Mouse (Mus musculus): ENCODE results near the gene Arpc4.

Gene Arpc4

DNA sequence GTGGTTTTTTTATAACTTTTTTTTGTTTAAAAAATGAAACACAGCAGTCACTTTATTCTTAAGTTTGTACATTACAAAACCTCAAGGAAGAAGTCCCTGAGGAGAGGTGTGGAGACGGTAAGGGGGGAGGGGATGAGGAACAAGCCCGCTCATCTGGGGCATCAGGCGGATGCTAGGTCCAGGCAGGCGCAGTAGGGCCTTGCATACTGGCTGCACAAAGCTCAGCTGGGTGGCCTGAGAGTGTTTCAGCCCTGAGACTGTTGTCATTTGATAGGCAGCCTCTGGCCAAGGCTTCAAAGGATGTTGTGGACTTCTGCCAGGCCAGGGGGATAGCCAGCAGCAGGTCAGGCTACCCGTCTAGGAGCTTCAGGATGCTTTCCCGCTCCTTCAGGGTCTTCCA lies 11.3 kb upstream of the Arpc4 start:
- no peak for DNase-seq (ENCODE audit: low spot score)

DNA sequence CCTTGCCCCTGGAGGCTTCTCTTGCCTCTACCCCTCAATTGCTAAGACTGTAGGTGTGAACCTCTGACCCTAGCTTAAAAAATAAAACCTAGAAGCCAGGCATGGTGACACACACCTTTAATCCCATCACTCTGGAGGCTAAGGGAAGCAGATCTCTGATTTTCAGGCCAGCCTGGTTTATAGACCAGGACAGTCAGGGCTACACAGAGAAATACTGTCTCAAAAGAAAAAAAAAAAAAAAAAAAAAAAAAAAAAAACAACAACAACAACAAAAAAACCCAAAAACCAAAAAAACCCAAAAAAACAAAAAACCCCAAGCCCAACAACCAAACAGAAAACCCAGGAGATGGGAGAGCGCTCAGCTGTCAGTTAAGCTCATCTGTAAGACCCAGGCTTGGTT lies 10.3 kb upstream of the Arpc4 start:
- no peak for DNase-seq (ENCODE audit: low spot score)

DNA sequence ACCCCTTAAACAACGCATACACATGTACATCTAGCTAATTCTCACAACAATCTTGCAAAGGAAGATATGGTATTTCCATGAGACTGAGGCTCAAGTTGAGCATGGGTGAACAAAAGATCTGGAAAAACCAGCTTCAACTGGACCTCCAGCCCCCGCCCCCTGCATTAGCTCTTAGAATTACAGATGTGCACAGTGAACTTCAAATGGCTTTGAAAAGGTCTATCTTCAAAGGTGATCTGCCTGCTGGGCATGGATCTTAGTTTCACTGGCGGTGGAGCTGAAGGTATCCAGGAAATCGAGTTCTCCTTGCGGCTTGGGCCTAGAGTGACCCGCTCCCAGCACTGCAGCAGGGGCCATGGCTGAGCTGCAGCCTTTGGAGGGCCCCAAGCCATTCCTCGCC lies 9.8 kb upstream of the Arpc4 start:
- DNase-seq (ENCODE audit: low spot score), result no peak

DNA sequence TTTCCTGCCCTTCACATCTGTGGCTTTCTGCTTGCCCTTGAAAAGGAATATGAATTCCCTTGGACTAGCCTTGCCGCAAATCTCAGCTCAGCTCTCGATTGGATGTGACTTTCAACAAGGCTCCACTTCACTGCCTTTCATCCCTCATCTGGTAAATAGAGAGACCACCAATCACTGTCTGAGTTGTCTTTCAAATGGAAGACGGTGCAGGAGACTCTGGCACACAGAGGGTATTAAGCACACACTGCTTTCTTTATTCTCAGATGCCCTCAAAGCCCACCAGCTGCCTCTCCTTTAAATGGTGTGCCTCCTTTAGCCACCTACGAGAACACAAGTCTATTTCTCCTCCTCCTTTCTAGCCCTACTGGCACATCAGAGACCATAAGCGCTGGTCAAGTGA lies 9.3 kb upstream of the Arpc4 start:
- DNase-seq (ENCODE audit: low spot score), result no peak

DNA sequence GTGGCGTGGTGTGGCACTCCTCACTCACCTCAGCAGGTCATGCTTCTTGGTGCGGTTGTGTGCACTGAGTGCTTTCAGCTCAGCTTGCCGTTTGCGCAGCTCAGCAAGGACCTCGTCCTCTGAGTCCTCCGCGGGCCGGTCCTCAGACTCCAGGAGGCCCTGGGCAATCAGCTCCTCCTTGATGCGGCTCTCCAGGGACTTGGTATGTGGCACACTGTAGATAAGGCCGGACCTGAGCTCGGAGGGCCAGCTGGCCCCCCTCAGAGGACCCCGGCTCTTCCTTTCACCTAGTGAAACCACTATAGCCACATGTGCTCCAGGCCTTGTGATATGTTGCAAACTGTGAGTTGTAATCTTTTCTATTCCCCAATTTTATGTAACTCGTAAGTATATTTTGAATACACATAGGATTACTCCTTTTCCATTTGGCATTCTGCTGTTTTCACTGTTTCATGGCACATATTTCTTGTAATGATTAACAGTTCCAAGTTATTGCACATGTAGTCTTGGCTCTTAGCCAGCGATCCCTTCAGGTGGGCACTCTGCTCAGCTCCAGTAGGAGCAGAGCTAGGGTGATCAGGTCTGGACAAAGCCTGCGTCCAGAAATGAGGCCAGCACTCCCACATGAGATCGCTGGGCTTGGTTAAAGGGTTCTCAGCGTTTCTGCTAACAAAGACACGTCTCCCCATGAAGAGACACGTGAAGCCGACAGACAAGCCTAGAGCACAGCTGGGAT lies 7.6 kb upstream of the Arpc4 start:
- no peak for DNase-seq (ENCODE audit: low spot score)

DNA sequence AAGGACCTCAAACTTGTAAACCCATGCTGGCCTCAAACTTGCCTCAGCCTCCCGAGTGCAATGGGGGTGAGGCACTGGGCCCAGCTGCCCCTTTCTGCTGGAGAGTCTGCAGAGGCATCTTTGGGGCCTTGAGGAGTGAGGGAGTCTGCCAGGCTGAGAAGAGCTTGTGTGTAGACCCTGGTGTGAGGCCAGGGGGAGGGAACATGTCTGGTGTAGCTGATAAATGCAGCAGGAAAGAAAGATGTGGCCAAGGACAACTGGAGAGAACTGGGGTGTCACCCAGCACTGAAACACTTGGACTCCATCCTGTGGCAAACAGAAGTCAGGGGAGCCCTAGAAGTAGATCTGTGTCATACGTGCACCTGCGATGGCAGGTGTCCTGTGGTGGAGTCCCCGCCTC lies 4.4 kb upstream of the Arpc4 start:
- DNase-seq (ENCODE audit: low spot score), result no peak

DNA sequence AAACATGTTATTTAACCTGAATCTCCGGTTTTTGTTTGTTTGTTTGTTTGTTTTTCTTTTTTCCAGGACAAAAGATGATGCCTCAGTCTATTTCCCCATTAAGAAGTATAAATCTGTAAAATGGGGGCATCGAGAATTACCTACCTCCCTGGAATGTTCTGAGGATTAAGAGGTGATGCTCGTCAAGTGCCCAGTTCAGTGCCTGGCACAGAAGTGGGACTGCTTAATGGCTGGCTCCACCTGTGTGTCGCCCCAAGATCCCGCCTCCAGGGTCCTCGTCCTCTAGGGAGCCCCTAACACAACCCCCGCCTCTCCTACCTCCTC lies 781 bp upstream of the Arpc4 start:
- DNase-seq (ENCODE audit: low spot score), result no peak

DNA sequence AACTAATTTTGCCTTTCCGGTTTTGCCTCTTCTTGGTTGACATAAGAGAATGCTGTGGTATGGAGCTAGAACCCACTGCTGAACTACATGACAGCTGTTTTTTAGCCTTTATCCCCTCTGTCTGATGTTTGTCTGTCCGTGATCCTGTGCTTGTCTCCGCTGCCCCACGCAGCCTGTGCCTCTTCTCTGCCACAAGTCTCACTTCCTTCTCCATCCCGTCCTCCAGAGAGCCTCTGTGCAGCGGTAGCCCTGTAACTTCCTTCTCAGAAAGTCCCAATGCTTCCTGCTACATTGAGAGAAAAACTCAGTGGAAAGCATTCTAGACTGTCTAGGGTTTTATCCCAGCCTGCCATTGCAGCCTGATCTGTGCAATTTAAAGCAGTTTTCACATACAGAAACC lies 1.3 kb downstream of the Arpc4 start:
- no peak for DNase-seq (ENCODE audit: low spot score)

DNA sequence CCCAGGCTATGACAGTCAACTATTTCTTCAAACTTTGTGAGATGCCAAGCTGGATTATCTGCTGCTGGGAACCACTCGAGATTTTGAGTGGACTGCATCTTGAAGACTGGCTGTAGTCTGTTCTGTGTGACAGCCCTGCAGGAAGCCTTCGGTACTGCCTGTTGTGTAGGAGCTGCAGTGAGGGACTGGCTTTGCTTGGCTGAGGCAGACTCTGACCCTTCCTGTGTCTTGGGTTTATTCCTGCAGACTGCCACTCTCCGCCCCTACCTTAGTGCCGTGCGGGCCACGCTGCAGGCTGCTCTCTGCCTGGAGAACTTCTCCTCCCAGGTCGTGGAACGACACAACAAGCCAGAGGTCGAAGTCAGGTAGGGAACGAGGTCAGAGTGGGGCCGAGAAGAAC lies 2.6 kb downstream of the Arpc4 start:
- DNase-seq (ENCODE audit: low spot score), result no peak

DNA sequence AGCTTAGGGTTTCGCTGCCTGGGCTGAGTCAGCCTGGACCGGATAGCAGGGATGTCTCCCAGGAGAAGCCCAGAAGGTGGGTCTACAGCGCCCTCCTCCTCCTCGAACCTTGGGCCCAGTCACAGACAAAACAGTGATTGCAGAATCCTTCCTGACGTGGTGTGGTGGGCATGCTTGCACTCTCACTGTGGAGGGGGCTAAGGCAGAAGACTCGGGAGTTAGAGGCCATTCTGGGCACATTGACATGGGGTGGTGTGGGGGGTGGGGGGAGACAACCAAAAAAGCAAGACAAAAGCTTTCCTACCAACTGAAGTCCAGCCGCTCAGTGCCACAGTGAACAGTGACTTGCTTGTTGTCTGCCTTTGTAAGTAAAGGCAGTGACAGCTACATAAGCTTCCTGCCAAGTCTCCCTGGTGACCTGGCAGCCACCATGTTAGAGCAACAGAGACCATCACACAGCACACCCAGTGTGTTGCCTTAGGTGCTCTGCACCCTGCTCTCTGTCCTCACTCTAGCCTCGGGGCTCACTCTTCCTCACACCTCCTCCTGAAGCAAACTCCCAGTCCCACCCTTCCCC lies 6.5 kb downstream of the Arpc4 start:
- no peak for DNase-seq (ENCODE audit: low spot score)

DNA sequence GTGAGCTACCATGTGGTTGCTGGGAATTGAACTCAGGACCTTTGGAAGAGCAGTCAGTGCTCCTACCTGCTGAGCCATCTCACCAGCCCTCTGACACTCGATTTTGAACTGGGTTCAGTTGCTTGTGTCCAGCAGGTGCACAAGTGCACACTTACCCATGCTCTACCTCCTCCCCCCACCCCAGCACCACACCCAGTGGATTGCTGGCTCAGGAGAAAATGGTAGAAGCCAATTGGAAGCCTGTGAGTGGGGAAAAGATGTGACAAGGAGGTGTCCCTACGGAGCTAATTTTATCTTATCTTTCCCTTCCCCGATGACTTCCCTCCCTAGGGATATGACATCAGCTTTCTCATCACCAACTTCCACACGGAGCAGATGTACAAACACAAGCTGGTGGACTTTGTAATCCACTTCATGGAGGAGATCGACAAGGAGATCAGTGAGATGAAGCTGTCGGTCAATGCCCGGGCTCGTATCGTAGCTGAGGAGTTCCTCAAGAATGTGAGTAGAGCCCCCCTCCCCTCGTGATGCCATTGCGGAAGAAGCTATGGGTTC lies 7.3 kb downstream of the Arpc4 start:
- DNase-seq (ENCODE audit: low spot score), result no peak

DNA sequence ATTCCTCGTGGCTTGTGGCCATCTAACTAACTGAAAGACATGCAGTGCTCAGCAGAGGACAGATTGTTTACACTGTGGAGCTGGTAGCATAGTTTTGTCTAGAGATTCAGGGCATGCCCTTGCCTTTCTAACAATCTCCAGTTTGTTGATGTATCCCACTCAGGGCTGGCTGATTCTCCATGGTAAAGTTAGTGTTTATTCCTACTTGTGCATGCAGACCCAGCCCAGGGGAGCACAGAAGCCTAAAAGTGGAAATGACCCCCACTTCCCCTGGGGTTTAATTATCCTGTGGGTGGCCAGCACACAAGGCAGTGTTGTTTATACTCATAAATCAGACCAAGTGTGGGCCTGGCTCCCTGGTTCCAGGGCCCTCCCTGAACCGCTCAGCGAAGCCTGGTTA lies 8.1 kb downstream of the Arpc4 start:
- DNase-seq (ENCODE audit: low spot score), result no peak

DNA sequence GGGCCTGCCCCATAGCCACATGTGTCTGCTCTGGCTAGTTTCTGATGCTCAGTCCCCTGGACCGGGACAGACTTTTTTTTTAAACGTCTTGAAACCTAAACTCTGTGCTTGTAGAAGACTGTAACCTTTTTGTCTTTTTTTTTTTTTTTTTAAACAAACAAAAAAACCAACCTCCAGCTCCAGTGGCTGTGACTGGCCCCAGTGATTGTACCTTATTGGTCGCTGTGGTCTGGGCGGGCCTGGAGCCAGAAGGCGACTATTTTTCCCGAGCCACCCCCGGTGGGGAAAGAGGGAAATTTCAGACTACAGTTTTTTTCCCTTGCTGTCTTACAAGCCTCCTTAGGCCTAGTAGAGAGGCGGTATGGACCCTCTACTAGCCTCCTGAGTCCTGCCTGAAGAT lies 11.0 kb downstream of the Arpc4 start, which contains the start of gene Ttll3:
Ttll3 (plus strand) TSS at position 301 of the 400 bp plus-strand sequence.
- no peak for DNase-seq (ENCODE audit: low spot score)

DNA sequence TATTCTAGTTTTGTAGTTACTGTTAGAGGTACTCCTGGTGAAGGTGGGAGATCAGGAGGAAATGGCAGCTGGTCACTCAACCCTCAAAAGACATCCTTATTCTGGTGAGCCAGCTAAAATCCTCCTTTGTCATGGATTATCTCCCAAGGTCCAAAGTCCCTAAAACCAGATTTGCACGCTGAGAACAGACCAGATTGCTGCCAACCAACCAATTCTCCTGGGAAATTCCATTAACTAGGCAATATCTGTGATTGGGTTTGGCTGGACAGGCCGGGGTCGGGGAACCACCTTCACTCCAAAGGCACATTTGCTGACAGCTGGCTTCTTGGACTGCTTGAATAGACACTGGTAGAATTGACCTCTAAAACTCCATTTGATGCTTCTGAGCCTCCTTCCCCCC lies 12.8 kb downstream of the Arpc4 start:
- DNase-seq (ENCODE audit: low spot score), result no peak

DNA sequence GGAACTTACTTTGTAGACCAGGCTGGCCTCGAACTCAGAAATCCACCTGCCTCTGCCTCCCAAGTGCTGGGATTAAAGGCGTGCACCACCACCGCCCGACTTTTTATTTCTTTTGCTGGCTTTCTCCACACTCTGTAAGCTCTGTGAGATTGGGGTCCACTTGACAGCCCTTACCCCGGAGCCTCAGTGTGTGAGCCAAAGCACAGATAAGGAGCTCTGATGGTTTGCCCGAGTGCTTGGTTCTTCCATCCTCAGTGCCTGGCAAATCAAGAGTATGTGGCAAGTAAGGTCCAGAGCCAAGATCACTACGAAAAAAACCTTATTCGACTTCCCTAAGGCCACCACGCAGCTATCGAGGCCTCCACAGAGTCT lies 14.1 kb downstream of the Arpc4 start:
- no peak for DNase-seq (ENCODE audit: low spot score)

DNA sequence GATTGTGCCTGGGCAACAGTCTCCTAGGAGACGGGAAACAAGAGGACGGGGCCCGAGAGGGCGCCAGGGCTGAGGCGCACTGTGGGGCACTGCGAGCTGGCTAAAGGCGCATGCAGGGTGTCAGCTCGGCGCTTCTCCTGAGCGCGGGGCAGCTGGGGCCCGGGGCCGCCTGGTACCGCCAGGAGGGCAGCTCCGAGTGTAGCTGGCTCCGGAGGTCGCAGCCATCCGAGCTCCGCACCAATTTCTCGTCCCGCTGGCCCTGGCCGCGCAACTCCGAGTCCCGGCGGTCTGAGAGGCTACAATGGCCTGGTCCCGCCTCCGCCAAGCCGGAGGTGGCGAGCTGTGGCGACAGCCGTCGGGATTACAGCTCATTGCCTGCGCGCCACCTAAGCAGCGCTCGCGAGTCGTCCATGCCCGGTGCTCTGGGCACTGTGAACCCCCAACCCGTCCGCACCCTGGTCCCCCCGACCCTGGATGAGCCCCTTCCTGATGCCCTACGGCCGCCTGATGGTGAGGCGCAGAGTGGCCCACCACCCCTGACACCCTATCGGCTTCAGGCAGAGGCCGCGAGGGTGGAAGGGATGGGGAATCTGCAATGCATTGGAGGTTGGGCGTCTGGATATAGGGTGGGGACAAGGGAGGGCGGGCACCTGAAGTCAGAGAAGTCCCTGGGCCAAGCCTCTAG lies 14.6 kb downstream of the Arpc4 start:
- DNase-seq (ENCODE audit: low spot score), result no peak

DNA sequence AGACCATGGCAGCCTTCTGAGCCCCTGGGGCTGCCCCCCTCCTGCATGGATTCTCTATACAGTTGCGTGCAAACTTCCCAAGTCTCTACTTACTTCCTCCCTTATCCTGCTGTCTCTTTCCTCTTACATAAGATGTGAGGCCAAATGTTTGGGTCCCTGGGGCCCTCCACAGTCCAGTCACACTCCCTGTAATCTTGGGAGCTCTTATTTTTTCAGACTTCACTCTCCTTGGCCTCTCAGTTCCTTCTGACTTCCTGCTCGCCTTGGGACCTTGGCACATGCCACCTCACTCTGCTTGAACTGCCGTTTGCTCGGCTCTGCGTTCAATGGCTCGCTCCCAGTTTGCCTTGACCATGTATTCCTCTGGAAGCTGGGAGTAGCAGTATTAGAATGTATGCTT lies 16.0 kb downstream of the Arpc4 start:
- no peak for DNase-seq (ENCODE audit: low spot score)

DNA sequence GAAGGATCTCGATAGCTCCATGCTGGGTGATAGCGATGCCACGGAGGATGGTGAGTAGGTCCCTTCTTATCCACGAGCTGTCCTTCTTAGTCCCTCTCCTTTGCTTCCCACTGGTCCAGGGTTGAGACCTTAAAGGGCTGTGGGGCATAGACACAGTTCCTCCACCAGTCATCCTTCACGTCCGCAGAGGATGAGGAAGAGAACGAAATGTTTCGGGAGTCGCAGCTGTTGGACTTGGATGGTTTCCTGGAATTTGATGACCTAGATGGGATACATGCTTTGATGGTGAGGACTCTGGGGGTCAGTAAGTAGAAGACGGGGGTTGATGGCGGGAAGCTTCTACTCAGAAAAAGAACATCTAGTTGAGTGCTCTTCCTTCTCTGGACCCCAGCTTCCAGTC lies 16.9 kb downstream of the Arpc4 start:
- no peak for DNase-seq (ENCODE audit: low spot score)

DNA sequence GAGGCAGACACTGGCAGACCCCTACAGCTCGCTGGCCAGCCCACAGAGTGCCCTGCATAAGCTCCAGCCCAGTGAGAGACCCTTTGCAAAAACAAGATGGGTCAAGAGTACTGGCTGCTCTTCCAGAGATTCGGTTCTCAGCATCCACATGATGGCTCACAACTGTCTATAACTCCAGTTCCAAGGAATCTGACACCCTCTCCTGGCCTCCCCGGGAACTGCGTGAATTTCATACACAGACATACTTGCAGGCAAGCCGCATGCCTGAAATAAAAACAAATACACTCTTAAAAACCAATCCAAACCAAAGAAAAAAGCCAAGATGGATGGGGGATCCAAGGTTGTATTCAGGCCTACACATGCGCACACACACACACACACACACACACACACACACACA lies 17.6 kb downstream of the Arpc4 start:
- no peak for DNase-seq (ENCODE audit: low spot score)

DNA sequence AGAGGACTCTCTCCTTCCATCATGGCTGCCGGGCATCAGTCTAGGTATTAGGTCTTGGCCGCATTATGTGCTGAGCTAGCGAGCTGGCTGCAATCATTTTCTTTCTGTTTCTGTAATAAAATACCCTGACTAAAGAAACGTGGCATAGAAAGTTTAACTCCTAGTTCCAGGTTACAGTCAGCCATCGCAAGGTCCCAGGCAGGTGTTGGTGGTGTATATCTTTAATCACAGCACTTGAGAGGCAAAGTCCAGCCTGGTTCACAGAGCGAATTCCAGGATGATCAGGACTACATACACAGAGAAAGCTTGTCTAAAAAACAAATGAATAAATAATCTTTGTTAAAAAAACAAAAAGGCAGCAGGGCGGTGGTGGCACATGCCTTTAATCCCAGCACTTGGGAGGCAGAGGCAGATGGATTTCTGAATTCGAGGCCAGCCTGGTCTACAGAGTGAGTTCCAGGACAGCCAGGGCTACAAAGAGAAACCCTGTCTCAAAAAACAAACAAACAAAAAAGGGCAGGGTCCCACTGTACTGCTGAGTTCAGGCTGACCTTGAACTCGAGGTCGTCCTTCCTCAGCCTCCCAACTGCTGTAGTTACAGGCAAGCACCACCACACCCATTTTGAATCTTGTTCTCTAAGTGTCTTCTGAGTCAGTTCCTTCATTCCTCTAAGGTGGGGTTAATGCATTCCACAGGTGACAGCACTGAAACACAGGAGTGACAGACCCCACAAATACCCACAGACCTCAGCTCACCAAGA lies 18.5 kb downstream of the Arpc4 start:
- no peak for DNase-seq (ENCODE audit: low spot score)

DNA sequence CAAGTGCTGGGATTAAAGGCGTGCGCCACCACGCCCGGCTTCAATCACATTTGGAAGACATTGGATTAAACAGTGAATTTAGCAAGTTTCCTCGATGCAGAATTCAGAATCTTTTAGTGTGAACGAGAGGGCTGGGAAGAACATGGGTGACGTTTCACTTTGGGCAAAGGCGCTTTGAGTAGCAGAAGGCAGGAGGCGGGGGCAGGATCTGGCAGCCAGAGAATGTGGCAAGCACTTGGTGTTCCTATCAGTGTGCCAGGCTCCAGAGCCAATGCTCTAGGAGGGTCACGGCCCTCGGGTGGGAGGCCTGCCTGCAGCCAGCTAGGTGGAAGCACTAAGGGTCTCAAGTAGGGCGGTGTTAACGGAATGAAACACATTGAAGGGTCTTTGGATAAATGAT lies 24.2 kb downstream of the Arpc4 start:
- no peak for DNase-seq (ENCODE audit: low spot score)

DNA sequence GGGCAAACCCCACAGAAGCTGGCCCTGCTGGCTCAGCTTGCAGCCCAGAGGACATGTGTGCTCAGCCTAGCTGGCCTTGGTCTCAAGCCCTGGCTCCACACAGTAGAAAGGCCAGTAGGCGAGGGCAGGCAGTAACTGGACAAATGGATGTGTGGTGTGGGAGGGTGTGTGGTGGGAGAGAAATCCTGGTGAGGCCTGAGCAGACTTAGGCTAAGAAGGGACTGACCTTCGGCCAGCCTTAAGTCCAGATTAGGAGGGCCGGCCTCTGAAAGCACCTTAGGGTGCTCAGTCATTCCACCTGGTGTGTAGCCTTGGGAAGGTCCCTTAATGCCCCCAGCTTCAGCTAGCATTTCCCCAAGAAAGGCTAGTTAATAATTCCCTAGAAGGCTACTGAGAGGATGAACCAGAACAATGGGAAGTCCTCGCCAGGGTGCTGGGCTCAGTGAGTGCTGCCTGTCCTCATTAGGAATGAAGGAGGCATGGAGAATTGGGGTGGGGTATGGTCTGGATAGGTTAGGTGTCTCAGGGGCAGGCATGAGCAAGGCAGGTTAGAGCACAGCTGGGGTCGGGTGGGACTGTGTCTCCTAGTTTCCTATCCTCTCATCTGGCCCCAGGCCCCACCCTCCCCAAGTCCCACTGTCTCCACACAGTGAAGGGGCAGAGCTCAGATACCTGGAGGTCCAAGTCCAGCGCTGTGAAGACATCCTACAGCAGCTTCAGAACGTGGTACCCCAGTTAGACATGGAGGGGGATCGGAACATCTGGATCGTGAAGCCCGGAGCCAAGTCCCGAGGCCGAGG lies 26.9 kb downstream of the Arpc4 start:
- DNase-seq (ENCODE audit: low spot score), result no peak

Measured in left cerebral cortex, adult 11 months (tissue).